Comparison of ENCODE assay signal across 24 mouse cellular contexts in the genomic region with DNA sequence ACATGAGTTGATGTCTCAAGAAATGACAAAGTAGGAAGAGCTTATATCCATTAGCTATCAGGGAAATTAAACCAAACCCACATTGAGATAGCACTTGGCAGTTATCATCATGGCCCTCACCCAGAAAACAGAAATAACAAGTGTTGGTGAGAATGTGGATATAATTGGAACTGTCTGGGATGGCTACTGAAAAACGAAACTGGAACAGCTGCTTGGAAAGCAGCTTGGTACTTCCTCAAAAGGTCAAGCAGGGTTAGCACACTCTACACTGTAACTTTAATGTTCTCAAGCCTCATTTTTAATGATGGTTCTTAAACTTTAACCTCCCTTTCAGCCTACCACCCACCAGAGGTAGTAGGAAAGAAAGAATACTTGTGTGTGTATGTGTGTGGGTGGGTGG.
DNase-seq lines count a peak whose midpoint lies in the region; ATAC-seq lines count a peak whose summit lies in the region.
"Had no signal": no experiment of that assay in that cellular context is flagged by ENCODE, and none has a peak within 500 bp of the region (broad histone marks: within the 10 kb centered on the region; RNA-seq: fewer than 3 reads in every experiment).

No protein-coding gene starts in this region.

- ATAC-seq in megakaryocyte progenitor cell, adult 5-6 weeks (replicated peaks; ENCODE audit: poor library complexity), result peak; percentile 83
- no peak for ATAC-seq in kidney, embryonic 14.5 days (ENCODE audit: low FRiP score, low TSS enrichment)
- ATAC-seq: forebrain, postnatal 0 days; midbrain, embryonic 16.5 days had no signal

- no peaks in the 10 kb centered on the region for H3K9me3 ChIP-seq in kidney, embryonic 14.5 days (ENCODE audit: control insufficient read depth, low read length)
- H3K9me3 ChIP-seq: forebrain, embryonic 10.5 days; heart, embryonic 15.5 days; hindbrain, embryonic 12.5 days; megakaryocyte, embryonic 14.5 days had no signal

- peak; percentile 9 to 36 for DNase-seq in heart, adult 18-20 months
- no peak for DNase-seq in heart, postnatal 36 days
- peak; percentile 25 for DNase-seq in lung, postnatal 10 days
- no peak for DNase-seq in lung, postnatal 25 days (ENCODE audit: low spot score)
- no peak for DNase-seq in thymus, postnatal 10 days (ENCODE audit: low spot score in 2 of 2)
- DNase-seq: cerebellum, adult 2 months; cerebellum, postnatal 36 days; forebrain, postnatal 0 days; kidney, adult 2 months; kidney, postnatal 14 days; left cerebral cortex, postnatal 4 days; liver; lung, adult 18-20 months; retina, postnatal 1 day; right cerebral cortex, postnatal 4 days; thymus, adult 18-20 months had no signal

- H3K36me3 ChIP-seq in kidney, embryonic 14.5 days (ENCODE audit: control insufficient read depth, insufficient read depth, low read length), result no peaks in the 10 kb centered on the region
- H3K36me3 ChIP-seq: forebrain, embryonic 10.5 days; heart, embryonic 15.5 days; hindbrain, embryonic 12.5 days had no signal

- 54% methylated on average over 1 of the region's 1 CpGs for WGBS in kidney, embryonic 14.5 days

- no peak overlapping the region for H3K27ac ChIP-seq in kidney, embryonic 14.5 days (ENCODE audit: low read depth, low read length)
- H3K27ac ChIP-seq: forebrain, embryonic 10.5 days; heart, embryonic 15.5 days; hindbrain, embryonic 12.5 days; left cerebral cortex, adult 2 months had no signal

- intact Hi-C loops in heart, postnatal 36 days (cut with DNase I), result no loop called here

- no peak overlapping the region for H3K9ac ChIP-seq in kidney, embryonic 14.5 days (ENCODE audit: low read depth, low read length)
- H3K9ac ChIP-seq: forebrain, postnatal 0 days; heart, embryonic 15.5 days; hindbrain, embryonic 12.5 days had no signal

- H3K27me3 ChIP-seq in kidney, embryonic 14.5 days (ENCODE audit: control insufficient read depth, insufficient read depth, low read length), result no peaks in the 10 kb centered on the region
- H3K27me3 ChIP-seq: heart, embryonic 15.5 days; hindbrain, embryonic 12.5 days; megakaryocyte, embryonic 14.5 days had no signal

- H3K4me1 ChIP-seq in kidney, embryonic 14.5 days (ENCODE audit: control insufficient read depth, insufficient read depth, low read length), result no peaks in the 10 kb centered on the region
- H3K4me1 ChIP-seq: forebrain, embryonic 10.5 days; heart, embryonic 15.5 days; hindbrain, embryonic 12.5 days; megakaryocyte, embryonic 14.5 days had no signal

- no peak overlapping the region for H3K4me2 ChIP-seq in kidney, embryonic 14.5 days (replicated peaks; ENCODE audit: low read depth, low read length)
- H3K4me2 ChIP-seq: heart, embryonic 15.5 days; hindbrain, embryonic 12.5 days had no signal

- H3K4me3 ChIP-seq in kidney, embryonic 14.5 days (ENCODE audit: low read length), result no peak overlapping the region
- H3K4me3 ChIP-seq: forebrain, embryonic 10.5 days; heart, embryonic 15.5 days; hindbrain, embryonic 12.5 days; left cerebral cortex, adult 2 months; megakaryocyte, embryonic 14.5 days had no signal

Comparison
In these comparisons a context has a peak if more than half of its experiments do, and no peak if none do; other contexts are left out.
1. DNase-seq: peak in heart, adult 18-20 months (2 of 2) and lung, postnatal 10 days (single experiment); none in heart, postnatal 36 days (0 of 2), lung, postnatal 25 days (single experiment) and thymus, postnatal 10 days (0 of 2).